ENCODE assay signal across 9 mouse cellular contexts in genomic region chr6:91200429-91201188, GRCm38 (mm10). TPM values are rescaled to one million over a fixed set of nuclear protein-coding genes. Genes with fewer than 3 reads are reported as not detected.
DNase-seq lines count a peak whose midpoint lies in the region; ATAC-seq and TF ChIP-seq lines count a peak whose summit lies in the region.
"Had no signal": no experiment of that assay in that cellular context is flagged by ENCODE, and none has a peak within 500 bp of the region (broad histone marks: within the 10 kb centered on the region; RNA-seq: fewer than 3 reads in every experiment).

No protein-coding gene starts in this region.

- peak; percentile 30 for DNase-seq in liver
- DNase-seq in forebrain, embryonic 10.5 days (ENCODE audit: extremely low spot score, low spot score), result peak; percentile 58
- peak; percentile 86 for DNase-seq in hindbrain, postnatal 0 days (ENCODE audit: low spot score)
- no peak for DNase-seq in gastrocnemius, adult 18-20 months (ENCODE audit: low spot score)
- DNase-seq in lung, postnatal 4 days, result no peak

- no peak for TF ChIP-seq CTCF in hindbrain, postnatal 0 days (IDR thresholded peaks at IDR 0.05; ENCODE audit: low read depth)

- no peak overlapping the region for H3K27ac ChIP-seq in liver, embryonic 12.5 days
- peak overlapping the region; percentile 84 for H3K27ac ChIP-seq in forebrain, embryonic 10.5 days
- peak overlapping the region; percentile 62 for H3K27ac ChIP-seq in hindbrain, postnatal 0 days
- H3K27ac ChIP-seq in limb, embryonic 15.5 days, result peak overlapping the region; percentile 76
- H3K27ac ChIP-seq in stomach, embryonic 15.5 days, result no peak overlapping the region

- no peak overlapping the region for H3K4me3 ChIP-seq in liver, embryonic 12.5 days
- no peak overlapping the region for H3K4me3 ChIP-seq in forebrain, embryonic 10.5 days
- H3K4me3 ChIP-seq in hindbrain, postnatal 0 days (ENCODE audit: low read length), result no peak overlapping the region
- no peak overlapping the region for H3K4me3 ChIP-seq in limb, embryonic 15.5 days
- H3K4me3 ChIP-seq in stomach, embryonic 15.5 days (replicated peaks), result no peak overlapping the region

- H3K9me3 ChIP-seq in liver, embryonic 12.5 days (replicated peaks), result no peaks in the 10 kb centered on the region
- H3K9me3 ChIP-seq in forebrain, embryonic 10.5 days, result no peaks in the 10 kb centered on the region
- no peaks in the 10 kb centered on the region for H3K9me3 ChIP-seq in hindbrain, postnatal 0 days (ENCODE audit: low read length)
- no peaks in the 10 kb centered on the region for H3K9me3 ChIP-seq in limb, embryonic 15.5 days
- H3K9me3 ChIP-seq in stomach, embryonic 15.5 days, result no peaks in the 10 kb centered on the region

- no peak overlapping the region for H3K9ac ChIP-seq in liver, embryonic 12.5 days
- H3K9ac ChIP-seq in hindbrain, postnatal 0 days (replicated peaks; ENCODE audit: low read length), result no peak overlapping the region
- no peak overlapping the region for H3K9ac ChIP-seq in limb, embryonic 15.5 days
- no peak overlapping the region for H3K9ac ChIP-seq in stomach, embryonic 15.5 days

- no peak for ATAC-seq in liver, embryonic 12.5 days
- peak; percentile 88 for ATAC-seq in hindbrain, postnatal 0 days
- ATAC-seq in limb, embryonic 15.5 days (ENCODE audit: insufficient number of reproducible peaks, low FRiP score, low TSS enrichment, low read depth), result peak; percentile 72
- ATAC-seq in stomach, embryonic 15.5 days (ENCODE audit: insufficient read depth, low FRiP score, low read depth), result peak; percentile 47; the same call in 1 of the 2 replicates
- ATAC-seq: Patski had no signal

- 53% methylated on average over 8 of the region's 8 CpGs for WGBS in liver, embryonic 12.5 days (ENCODE audit: insufficient replicate concordance)
- 38% methylated on average over 8 of the region's 8 CpGs for WGBS in forebrain, embryonic 10.5 days
- WGBS in hindbrain, postnatal 0 days, result 22% methylated on average over 8 of the region's 8 CpGs
- 17% methylated on average over 8 of the region's 8 CpGs for WGBS in limb, embryonic 15.5 days
- 46% methylated on average over 8 of the region's 8 CpGs for WGBS in stomach, embryonic 15.5 days

- peaks cover 19% of the 10 kb centered on the region for H3K27me3 ChIP-seq in liver, embryonic 12.5 days (replicated peaks)
- peaks cover 20% of the 10 kb centered on the region; the same call in 1 of the 2 replicates for H3K27me3 ChIP-seq in forebrain, embryonic 10.5 days (ENCODE audit: poor library complexity, severe bottlenecking)
- H3K27me3 ChIP-seq in hindbrain, postnatal 0 days (ENCODE audit: insufficient read depth, low read length), result no peaks in the 10 kb centered on the region
- H3K27me3 ChIP-seq in limb, embryonic 15.5 days, result no peaks in the 10 kb centered on the region
- H3K27me3 ChIP-seq in stomach, embryonic 15.5 days (replicated peaks), result peaks cover 5% of the 10 kb centered on the region; the same call in 1 of the 2 replicates
- H3K27me3 ChIP-seq: Patski had no signal

- H3K4me1 ChIP-seq in liver, embryonic 12.5 days, result no peaks in the 10 kb centered on the region
- peaks cover 42% of the 10 kb centered on the region for H3K4me1 ChIP-seq in forebrain, embryonic 10.5 days
- peaks cover 12% of the 10 kb centered on the region; the same call in 1 of the 2 replicates for H3K4me1 ChIP-seq in hindbrain, postnatal 0 days (ENCODE audit: insufficient read depth, low read length)
- H3K4me1 ChIP-seq in limb, embryonic 15.5 days, result peaks cover 51% of the 10 kb centered on the region
- H3K4me1 ChIP-seq in stomach, embryonic 15.5 days, result peaks cover 10% of the 10 kb centered on the region

- no peak overlapping the region for H3K4me2 ChIP-seq in liver, embryonic 12.5 days
- H3K4me2 ChIP-seq in hindbrain, postnatal 0 days (ENCODE audit: low read depth, low read length), result no peak overlapping the region
- H3K4me2 ChIP-seq in limb, embryonic 15.5 days, result no peak overlapping the region
- H3K4me2 ChIP-seq in stomach, embryonic 15.5 days, result no peak overlapping the region

- no peaks in the 10 kb centered on the region for H3K36me3 ChIP-seq in liver, embryonic 12.5 days
- H3K36me3 ChIP-seq in forebrain, embryonic 10.5 days (replicated peaks), result no peaks in the 10 kb centered on the region
- no peaks in the 10 kb centered on the region for H3K36me3 ChIP-seq in hindbrain, postnatal 0 days (ENCODE audit: insufficient read depth, low read length)
- H3K36me3 ChIP-seq in limb, embryonic 15.5 days, result no peaks in the 10 kb centered on the region
- no peaks in the 10 kb centered on the region for H3K36me3 ChIP-seq in stomach, embryonic 15.5 days

RNA-seq across cellular contexts. Expression of gene Fbln2, which starts 11.6 kb away (rescaled TPM):
- 15.9 and 17.0 TPM in 2 replicates for polyA plus RNA-seq in liver, embryonic 12.5 days (2016; fragmentation: Nextera tagmentation; extraction: Ambion mirVana)
- 30.5 and 35.4 TPM in 2 replicates for polyA plus RNA-seq in forebrain, embryonic 10.5 days (2016; fragmentation: Nextera tagmentation; extraction: Ambion mirVana)
- total RNA-seq in hindbrain, postnatal 0 days (2014; rRNA removed), result 50.6 and 50.9 TPM in 2 replicates
- 18.5 and 21.2 TPM in 2 replicates for polyA plus RNA-seq in hindbrain, postnatal 0 days (2015; fragmentation: Nextera tagmentation; extraction: Ambion mirVana)
- 297 and 305 TPM in 2 replicates for polyA plus RNA-seq in limb, embryonic 15.5 days (2015; fragmentation: Nextera tagmentation; extraction: Ambion mirVana)
- 51.7 and 58.1 TPM in 2 replicates for polyA plus RNA-seq in stomach, embryonic 15.5 days (2015; fragmentation: Nextera tagmentation; extraction: Ambion mirVana)
- 10 to 100 TPM; 40.1 to 51.6 TPM for total RNA-seq in gastrocnemius, adult 18-20 months (2021)

RNA-seq across cellular contexts. Expression of gene Hdac11, which starts 44.1 kb away (rescaled TPM):
- polyA plus RNA-seq in liver, embryonic 12.5 days (2016; fragmentation: Nextera tagmentation; extraction: Ambion mirVana), result 6.0 and 7.5 TPM in 2 replicates
- 9.5 and 9.8 TPM in 2 replicates for polyA plus RNA-seq in forebrain, embryonic 10.5 days (2016; fragmentation: Nextera tagmentation; extraction: Ambion mirVana)
- 100 and 111 TPM in 2 replicates for total RNA-seq in hindbrain, postnatal 0 days (2014; rRNA removed)
- polyA plus RNA-seq in hindbrain, postnatal 0 days (2015; fragmentation: Nextera tagmentation; extraction: Ambion mirVana), result 50.1 and 50.7 TPM in 2 replicates
- 13.5 and 13.9 TPM in 2 replicates for polyA plus RNA-seq in limb, embryonic 15.5 days (2015; fragmentation: Nextera tagmentation; extraction: Ambion mirVana)
- 9.9 and 12.0 TPM in 2 replicates for polyA plus RNA-seq in stomach, embryonic 15.5 days (2015; fragmentation: Nextera tagmentation; extraction: Ambion mirVana)
- total RNA-seq in gastrocnemius, adult 18-20 months (2021), result 1 to 10 TPM; 6.7 to 7.2 TPM

Comparison
In these comparisons a context has a peak if more than half of its experiments do, and no peak if none do; other contexts are left out.
1. DNase-seq: peak in liver (single experiment), forebrain, embryonic 10.5 days (single experiment) and hindbrain, postnatal 0 days (single experiment); none in gastrocnemius, adult 18-20 months (single experiment) and lung, postnatal 4 days (0 of 2).
2. H3K27ac ChIP-seq: peak in forebrain, embryonic 10.5 days (single experiment), hindbrain, postnatal 0 days (single experiment) and limb, embryonic 15.5 days (single experiment); none in liver, embryonic 12.5 days (single experiment) and stomach, embryonic 15.5 days (single experiment).